Mouse (Mus musculus): ENCODE results near the gene Frmd4a.

The Frmd4a gene

DNA sequence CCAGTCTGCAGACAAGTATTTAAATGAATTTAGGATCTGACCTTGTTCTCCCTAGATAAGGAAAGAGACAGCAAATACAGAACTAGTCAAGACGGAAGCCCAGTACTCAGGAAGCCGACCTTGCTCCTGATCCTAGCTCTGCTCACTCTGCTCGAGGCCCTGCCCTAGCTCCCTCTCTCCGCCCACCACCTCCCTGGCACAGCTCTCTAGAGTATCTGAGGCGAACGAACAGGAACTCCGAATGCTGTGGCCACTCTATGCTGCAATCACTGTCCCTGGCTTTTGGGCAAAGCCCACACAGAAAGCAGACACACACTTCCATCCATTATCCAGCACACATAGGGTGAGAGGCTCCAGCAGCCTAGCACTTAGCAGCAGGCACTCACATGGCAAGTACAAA lies 619.1 kb downstream of the Frmd4a start:
- no peak for DNase-seq

DNA sequence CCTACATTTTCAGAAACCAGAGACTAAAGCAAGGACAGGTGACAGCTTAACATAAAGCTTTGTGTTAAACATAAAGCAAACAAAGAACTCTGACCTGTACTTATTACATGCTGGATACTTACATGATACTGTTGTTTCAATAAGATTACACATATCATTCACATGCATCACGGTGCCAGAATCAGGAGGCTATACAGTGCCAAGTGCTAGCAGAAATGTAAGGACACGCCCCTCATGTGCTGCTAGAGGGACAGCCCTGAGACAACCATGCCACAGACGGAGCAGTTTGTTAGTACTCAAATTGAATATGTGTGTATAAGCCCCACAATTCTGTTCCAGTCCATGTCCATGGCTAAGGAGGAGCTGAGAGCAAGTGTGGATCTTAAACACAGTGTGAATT lies 620.7 kb downstream of the Frmd4a start:
- DNase-seq, result no peak

DNA sequence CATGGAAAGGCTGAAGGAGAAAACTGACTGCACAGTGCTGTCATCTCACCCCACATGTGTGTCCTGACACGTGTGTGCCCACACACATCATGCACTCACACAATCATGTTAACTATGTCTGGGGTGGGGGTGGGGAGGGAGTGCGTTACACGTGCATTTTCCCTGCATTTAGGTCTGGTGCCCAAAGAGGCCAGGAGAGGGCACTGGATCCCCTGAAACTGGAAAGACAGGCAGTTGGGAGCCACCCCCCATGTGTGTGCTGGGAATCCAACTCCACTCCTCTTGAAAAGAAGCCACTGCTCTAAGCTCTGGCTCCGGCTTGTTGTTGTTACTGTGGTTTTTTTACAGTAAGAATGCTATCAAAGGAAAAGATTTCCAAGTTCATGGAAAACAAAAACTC lies 627.5 kb downstream of the Frmd4a start:
- no peak for DNase-seq

DNA sequence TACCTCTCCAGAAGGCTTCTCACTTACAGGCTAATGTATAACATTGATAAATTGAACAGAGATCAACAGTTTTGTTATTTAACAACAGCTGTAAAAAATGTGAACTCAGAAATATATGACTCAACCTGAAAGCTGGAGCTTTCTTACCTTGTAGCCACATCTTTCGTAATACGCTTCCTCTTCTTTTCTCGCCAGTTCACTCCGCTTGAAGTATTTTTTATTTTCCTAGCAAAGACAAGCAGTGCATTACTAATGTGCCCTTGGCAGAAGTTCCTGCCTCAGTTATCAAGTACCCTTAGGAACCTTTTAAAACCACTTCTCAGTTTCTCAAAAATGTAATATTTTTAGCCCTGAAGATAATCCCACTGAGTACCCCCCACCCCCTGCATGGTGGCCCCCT lies 630.6 kb downstream of the Frmd4a start:
- DNase-seq, result no peak

DNA sequence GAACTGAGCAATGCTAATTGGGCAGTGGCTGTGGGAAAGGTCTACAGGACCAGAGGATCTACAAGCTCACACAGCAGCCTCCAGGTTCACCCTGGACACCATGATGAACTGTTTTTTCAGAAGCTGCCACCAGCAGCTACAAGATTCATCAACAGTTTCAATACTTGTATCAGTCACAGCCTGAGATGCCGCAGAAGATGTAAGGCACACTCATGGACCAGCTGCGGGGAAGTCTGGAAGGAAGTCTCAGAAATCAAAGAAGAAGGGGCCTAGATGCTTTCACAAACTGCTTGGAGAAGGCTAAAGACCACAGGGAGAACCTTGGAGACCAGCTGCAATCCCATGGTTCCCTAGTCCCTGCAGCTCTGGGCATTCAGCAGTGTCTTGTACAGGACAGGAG lies 632.1 kb downstream of the Frmd4a start:
- DNase-seq, result no peak

DNA sequence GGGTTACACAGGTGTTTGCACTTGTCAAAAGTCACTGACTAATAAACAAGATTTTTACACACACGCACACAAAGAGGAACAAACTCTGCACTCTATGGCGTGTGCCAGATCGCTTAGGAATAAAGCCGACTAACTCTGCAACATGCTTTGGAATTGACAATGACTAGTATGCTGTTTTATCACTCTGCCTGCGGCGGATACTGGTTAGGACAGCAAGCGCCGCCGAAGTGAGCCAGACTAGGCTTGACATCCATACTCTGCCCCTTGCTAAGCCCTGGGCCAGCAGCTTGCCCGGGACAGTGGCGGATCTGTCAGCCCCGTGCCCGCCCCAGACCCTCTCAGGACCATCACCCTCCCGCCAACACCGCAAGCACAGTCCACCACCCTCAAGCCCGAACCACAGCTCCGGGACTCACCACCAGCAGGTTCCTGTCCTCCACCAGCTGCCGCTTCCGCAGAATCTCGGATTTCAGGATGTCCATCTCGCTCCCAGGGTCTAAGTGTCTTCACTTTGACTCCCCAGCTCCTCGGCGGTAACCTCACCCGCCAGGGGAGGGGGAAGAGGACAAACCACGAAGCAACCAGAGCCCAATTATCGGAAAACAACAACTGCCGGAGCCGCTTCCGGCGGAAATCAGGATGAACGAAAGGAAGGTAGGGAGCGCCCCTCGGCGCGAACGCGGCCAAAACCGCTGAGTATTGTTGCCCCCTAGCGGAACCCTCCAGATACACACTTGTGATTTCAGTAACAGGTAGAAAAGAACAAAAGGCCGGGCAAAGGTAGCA lies 634.2 kb downstream of the Frmd4a start, which contains the start of gene Prpf18:
Prpf18 (minus strand) TSS at position 614 of the 786 bp plus-strand sequence.
- DNase-seq, result peak; percentile 85

DNA sequence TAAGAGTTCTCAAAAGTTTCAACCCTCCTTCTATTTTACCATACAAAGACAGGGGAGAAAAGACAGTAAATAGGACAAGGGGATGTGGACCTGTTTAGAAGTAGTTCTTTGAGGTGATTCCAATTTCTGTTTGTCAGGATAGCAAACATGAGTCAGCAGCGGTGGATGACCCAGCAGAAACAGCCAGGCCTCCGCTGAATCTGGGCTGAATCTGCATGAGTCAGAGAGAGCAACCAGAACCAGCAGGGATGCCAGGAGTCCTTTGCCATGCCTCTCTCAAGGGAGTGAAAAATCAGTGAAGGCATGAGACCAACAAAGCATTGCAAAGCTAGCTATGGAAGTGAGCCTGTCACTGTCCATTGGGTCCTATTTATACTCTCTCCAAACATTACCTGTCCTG lies 643.2 kb downstream of the Frmd4a start:
- no peak for DNase-seq

All from cerebellum, adult 9-11 months (tissue).